Mouse (Mus musculus) v-Abl transformed pro-B cells (cell line): Measurements from ENCODE around the gene Itm2a.

Experiments
- in situ Hi-C, 2 experiments: fragments of 400-800 bp; cut with MboI; formaldehyde crosslinking; loops; one replicate each; pipeline ENCODE4 v1.15.1; 2025; ENCODE audit not compliant: unreplicated experiment in 2 of 2

Gene Itm2a

GRCm38 (mm10) chrX:107402915-107403912 lies at the start of gene Itm2a:
Gene Itm2a (minus strand): TSS chrX:107403376.
- in situ Hi-C loops, result no loop called here

GRCm38 (mm10) chrX:107435887-107436286 lies 32.7 kb upstream of the Itm2a start:
- in situ Hi-C loops, result loop anchor here in 1 of 2 experiments (10.0 kb wide), 3 partner anchors 91 to 641 kb away; no protein-coding TSS in a partner anchor

GRCm38 (mm10) chrX:107421304-107421703 lies 18.1 kb upstream of the Itm2a start:
- in situ Hi-C loops, result no loop called here

GRCm38 (mm10) chrX:107417345-107417744 lies 14.2 kb upstream of the Itm2a start:
- in situ Hi-C loops, result no loop called here

GRCm38 (mm10) chrX:107415999-107416398 lies 12.8 kb upstream of the Itm2a start:
- in situ Hi-C loops, result no loop called here

GRCm38 (mm10) chrX:107402481-107402880 lies 695 bp downstream of the Itm2a start:
- in situ Hi-C loops, result no loop called here

GRCm38 (mm10) chrX:107399087-107399486 lies 4.1 kb downstream of the Itm2a start:
- in situ Hi-C loops, result no loop called here

- in situ Hi-C loops, result no loop called here
These were observed 9.9 kb downstream of the Itm2a start for GRCm38 (mm10) chrX:107393256-107393655.

- in situ Hi-C loops, result no loop called here
These were observed 27.8 kb downstream of the Itm2a start for GRCm38 (mm10) chrX:107375329-107375728.
